Mouse (Mus musculus) embryonic fibroblast, embryonic 13.5 days (primary cell): ENCODE measurements at regions not wholly inside any gene's neighbourhood (a gene's known extent, or its start where the extent isn't known, plus 50 kb on each side); places are given as distances from the start of the nearest gene placed in this dataset.

ENCODE experiments used
- CTCF ChIP-seq: IDR thresholded peaks from 2 replicates; pipeline ENCODE4 v1.5.1; 2011; ENCODE audit warnings: mild to moderate bottlenecking, control low read depth, low read length, moderate library complexity, borderline replicate concordance; ENCODE audit not compliant: insufficient read depth
- POLR2A ChIP-seq: IDR thresholded peaks from 2 replicates; pipeline ENCODE4 v1.6.1; 2011; ENCODE audit warnings: low read depth, mild to moderate bottlenecking, control low read depth, low read length, moderate library complexity

GRCm38 (mm10) chr10:37495467-37495866 is 356.7 kb upstream of the Marcks start:
- peak; percentile 26; the same call in 1 of the 2 replicates for TF ChIP-seq POLR2A
- no peak for TF ChIP-seq CTCF
